Mouse (Mus musculus) midbrain, embryonic 16.5 days (tissue): ENCODE measurements around the gene LTO1. TPM values are rescaled to one million over a fixed set of nuclear protein-coding genes. Genes with fewer than 3 reads are reported as not detected.

Source experiments
- ATAC-seq: fragments of 200-750 bp; cut with Nextera tagmentation; 2 replicates; pipeline ENCODE4 v1.8.0; 2017; ENCODE audit warnings: moderate TSS enrichment
- H3K27ac ChIP-seq: fragments of 300-500 bp; sonication (generic); 2 replicates; pipeline ENCODE4 v1.5.1; 2014; ENCODE audit warnings: mild to moderate bottlenecking, low read length, mixed read lengths
- H3K27me3 ChIP-seq: fragments of 300-500 bp; sonication (generic); 2 replicates; pipeline ENCODE4 v1.6.1; 2014; ENCODE audit warnings: low read depth, low read length, mixed read lengths; ENCODE audit not compliant: control insufficient read depth, insufficient read depth
- H3K36me3 ChIP-seq: fragments of 300-500 bp; sonication (generic); 2 replicates; pipeline ENCODE4 v1.6.1; 2014; ENCODE audit warnings: mild to moderate bottlenecking, low read length, moderate library complexity, mixed read lengths; ENCODE audit not compliant: control insufficient read depth, insufficient read depth
- H3K4me1 ChIP-seq: fragments of 300-500 bp; sonication (generic); 2 replicates; pipeline ENCODE4 v1.6.1; 2014; ENCODE audit warnings: mild to moderate bottlenecking, low read length, mixed read lengths; ENCODE audit not compliant: control insufficient read depth, insufficient read depth
- H3K4me2 ChIP-seq: fragments of 300-500 bp; sonication (generic); 2 replicates; pipeline ENCODE4 v1.6.1; 2014; ENCODE audit warnings: mild to moderate bottlenecking, low read length, mixed read lengths
- H3K4me3 ChIP-seq: fragments of 300-500 bp; sonication (generic); 2 replicates; pipeline ENCODE4 v1.5.1; 2014; ENCODE audit warnings: low read depth, mild to moderate bottlenecking, low read length, moderate library complexity, mixed read lengths
- H3K9ac ChIP-seq: fragments of 300-500 bp; sonication (generic); 2 replicates; pipeline ENCODE4 v1.6.1; 2014; ENCODE audit warnings: low read depth, low read length, mixed read lengths
- H3K9me3 ChIP-seq: fragments of 300-500 bp; sonication (generic); replicated peaks from 2 replicates; pipeline ENCODE4 v1.6.1; 2014; ENCODE audit warnings: mild to moderate bottlenecking, low read length, mixed read lengths; ENCODE audit not compliant: control insufficient read depth, poor library complexity, severe bottlenecking
- WGBS: fragments of 180-500 bp; shearing (Covaris S2); extraction: QIAGEN DNeasy Blood & Tissue Kit; methylation state at CpG from one replicate; pipeline ENCODE4 v1.1.7; 2014; 5-methylcytosine and 5-hydroxymethylcytosine counted together
- polyA plus RNA-seq: library from polyadenylated mRNA; unstranded; fragments of >200 nt; fragmentation: Nextera tagmentation; extraction: Ambion mirVana; gene quantifications from 2 replicates; pipeline ENCODE4 v1.2.1, GENCODE M21; 2015

Gene LTO1
- polyA plus RNA-seq, 1 experiment from 2014 or later, result 31.1 TPM

- Histone ChIP-seq H3K9ac (no peak overlapping the region), H3K27ac (no peak overlapping the region; the same call in 1 of the 2 replicates), H3K4me3 (no peak overlapping the region; the same call in 1 of the 2 replicates), H3K36me3 (no peaks in the 10 kb centered on the region), H3K9me3 (no peaks in the 10 kb centered on the region), H3K27me3 (peaks cover 42% of the 10 kb centered on the region), H3K4me1 (peaks cover 54% of the 10 kb centered on the region), H3K4me2 (peak overlapping the region; percentile 96)
- 2% methylated on average over 11 of the region's 11 CpGs for WGBS
- ATAC-seq, result no peak
These were observed 25.7 kb downstream of the LTO1 start for GRCm38 (mm10) chr7:144940585-144940984.

GRCm38 (mm10) chr7:144941242-144941831 lies 26.4 kb downstream of the LTO1 start:
- ATAC-seq, result peak; percentile 49
- H3K9ac ChIP-seq, result peak overlapping the region; percentile 55
- under 1% methylated on average over 39 of the region's 39 CpGs for WGBS
- H3K27me3 ChIP-seq, result peaks cover 42% of the 10 kb centered on the region
- H3K4me3 ChIP-seq, result peak overlapping the region; percentile 42
- peak overlapping the region; percentile 99 for H3K4me2 ChIP-seq
- peaks cover 51% of the 10 kb centered on the region for H3K4me1 ChIP-seq
- no peaks in the 10 kb centered on the region for H3K9me3 ChIP-seq
- peak overlapping the region; percentile 72 for H3K27ac ChIP-seq
- no peaks in the 10 kb centered on the region for H3K36me3 ChIP-seq

- peaks cover 42% of the 10 kb centered on the region for H3K27me3 ChIP-seq
- peak overlapping the region; percentile 99 for H3K4me2 ChIP-seq
- no peak overlapping the region for H3K27ac ChIP-seq
- H3K9me3 ChIP-seq, result no peaks in the 10 kb centered on the region
- WGBS, result under 1% methylated on average over 35 of the region's 35 CpGs
- H3K9ac ChIP-seq, result no peak overlapping the region
- peaks cover 51% of the 10 kb centered on the region for H3K4me1 ChIP-seq
- no peaks in the 10 kb centered on the region for H3K36me3 ChIP-seq
- peak overlapping the region; percentile 54 for H3K4me3 ChIP-seq
- no peak for ATAC-seq
These were observed 27.3 kb downstream of the LTO1 start for GRCm38 (mm10) chr7:144942071-144942743.

- Histone ChIP-seq H3K9ac (peak overlapping the region; percentile 64), H3K4me1 (peaks cover 51% of the 10 kb centered on the region), H3K27ac (no peak overlapping the region), H3K36me3 (no peaks in the 10 kb centered on the region), H3K9me3 (no peaks in the 10 kb centered on the region), H3K27me3 (peaks cover 42% of the 10 kb centered on the region), H3K4me2 (peak overlapping the region; percentile 99), H3K4me3 (peak overlapping the region; percentile 54)
- ATAC-seq, result no peak
- WGBS, result 1% methylated on average over 20 of the region's 20 CpGs
These were observed 27.8 kb downstream of the LTO1 start for GRCm38 (mm10) chr7:144942744-144943135.

- Histone ChIP-seq H3K27ac (no peak overlapping the region), H3K4me3 (peak overlapping the region; percentile 54), H3K9me3 (no peaks in the 10 kb centered on the region), H3K4me2 (peak overlapping the region; percentile 99), H3K4me1 (peaks cover 46% of the 10 kb centered on the region), H3K27me3 (peaks cover 38% of the 10 kb centered on the region), H3K36me3 (no peaks in the 10 kb centered on the region), H3K9ac (peak overlapping the region; percentile 64)
- WGBS, result under 1% methylated on average over 44 of the region's 45 CpGs
- ATAC-seq, result peak; percentile 59
These were observed 28.4 kb downstream of the LTO1 start for GRCm38 (mm10) chr7:144943254-144943653.

- no peaks in the 10 kb centered on the region for H3K27me3 ChIP-seq
- WGBS, result 59% methylated on average over 12 of the region's 12 CpGs
- H3K4me1 ChIP-seq, result no peaks in the 10 kb centered on the region
- no peak overlapping the region for H3K4me3 ChIP-seq
- no peak overlapping the region for H3K4me2 ChIP-seq
- ATAC-seq, result no peak
- H3K36me3 ChIP-seq, result no peaks in the 10 kb centered on the region
- H3K9me3 ChIP-seq, result no peaks in the 10 kb centered on the region
- no peak overlapping the region for H3K27ac ChIP-seq
- no peak overlapping the region for H3K9ac ChIP-seq
These were observed 43.9 kb downstream of the LTO1 start for GRCm38 (mm10) chr7:144958509-144959395.

- Histone ChIP-seq H3K27ac (no peak overlapping the region), H3K4me3 (no peak overlapping the region), H3K27me3 (no peaks in the 10 kb centered on the region), H3K36me3 (no peaks in the 10 kb centered on the region), H3K4me2 (no peak overlapping the region), H3K9me3 (no peaks in the 10 kb centered on the region), H3K4me1 (no peaks in the 10 kb centered on the region), H3K9ac (no peak overlapping the region)
- WGBS, result 95% methylated on average over 1 of the region's 1 CpGs
- ATAC-seq, result no peak
These were observed 49.0 kb downstream of the LTO1 start for GRCm38 (mm10) chr7:144963911-144964310.

GRCm38 (mm10) chr7:144964316-144964715 lies 49.4 kb downstream of the LTO1 start:
- Histone ChIP-seq H3K9ac (no peak overlapping the region), H3K4me3 (no peak overlapping the region), H3K4me2 (no peak overlapping the region), H3K4me1 (no peaks in the 10 kb centered on the region), H3K27ac (no peak overlapping the region), H3K36me3 (no peaks in the 10 kb centered on the region), H3K27me3 (no peaks in the 10 kb centered on the region), H3K9me3 (no peaks in the 10 kb centered on the region)
- 83% methylated on average over 4 of the region's 4 CpGs for WGBS
- ATAC-seq, result no peak
